Mouse (Mus musculus) heart, embryonic 16.5 days (tissue): ENCODE data around the gene Gpr25. TPM values are rescaled to one million over a fixed set of nuclear protein-coding genes. Genes with fewer than 3 reads are reported as not detected.

ENCODE experiments used
- ATAC-seq: fragments of 200-750 bp; cut with Nextera tagmentation; replicated peaks from 2 replicates; pipeline ENCODE4 v1.8.0; 2017; ENCODE audit warnings: moderate number of reproducible peaks; ENCODE audit not compliant: insufficient read depth, low FRiP score; ENCODE audit errors: extremely low read depth
- H3K27ac ChIP-seq: fragments of 300-500 bp; sonication (generic); 2 replicates; pipeline ENCODE4 v1.5.1; 2014; ENCODE audit warnings: mild to moderate bottlenecking, low read length, control low read depth, moderate library complexity
- H3K27me3 ChIP-seq: fragments of 300-500 bp; sonication (generic); 2 replicates; pipeline ENCODE4 v1.6.1; 2014; ENCODE audit warnings: low read length, mixed read lengths; ENCODE audit not compliant: control insufficient read depth, insufficient read depth
- H3K36me3 ChIP-seq: fragments of 300-500 bp; sonication (generic); 2 replicates; pipeline ENCODE4 v1.6.1; 2014; ENCODE audit not compliant: control insufficient read depth, insufficient read depth
- H3K4me1 ChIP-seq: fragments of 300-500 bp; sonication (generic); 2 replicates; pipeline ENCODE4 v1.6.1; 2014; ENCODE audit warnings: low read length, mixed read lengths; ENCODE audit not compliant: control insufficient read depth, insufficient read depth
- H3K4me2 ChIP-seq: fragments of 300-500 bp; sonication (generic); 2 replicates; pipeline ENCODE4 v1.6.1; 2014; ENCODE audit warnings: low read depth, mild to moderate bottlenecking, control low read depth, low read length
- H3K4me3 ChIP-seq: fragments of 300-500 bp; sonication (generic); 2 replicates; pipeline ENCODE4 v1.5.1; 2014; ENCODE audit warnings: mild to moderate bottlenecking, control low read depth, low read length
- H3K9ac ChIP-seq: fragments of 300-500 bp; sonication (generic); 2 replicates; pipeline ENCODE4 v1.6.1; 2014; ENCODE audit warnings: low read length, control low read depth
- H3K9me3 ChIP-seq: fragments of 300-500 bp; sonication (generic); replicated peaks from 2 replicates; pipeline ENCODE4 v1.6.1; 2016; ENCODE audit warnings: low read length; ENCODE audit not compliant: control insufficient read depth
- WGBS: fragments of 180-500 bp; shearing (Covaris S2); extraction: QIAGEN DNeasy Blood & Tissue Kit; methylation state at CpG from one replicate; pipeline ENCODE4 v1.1.7; 2014; 5-methylcytosine and 5-hydroxymethylcytosine counted together
- polyA plus RNA-seq: library from polyadenylated mRNA; unstranded; fragments of >200 nt; fragmentation: Nextera tagmentation; extraction: Ambion mirVana; gene quantifications from 2 replicates; pipeline ENCODE4 v1.2.1, GENCODE M21; 2015

Gene Gpr25
- 0.34 TPM in 1 of 2 replicates, not detected in the other for polyA plus RNA-seq

DNA sequence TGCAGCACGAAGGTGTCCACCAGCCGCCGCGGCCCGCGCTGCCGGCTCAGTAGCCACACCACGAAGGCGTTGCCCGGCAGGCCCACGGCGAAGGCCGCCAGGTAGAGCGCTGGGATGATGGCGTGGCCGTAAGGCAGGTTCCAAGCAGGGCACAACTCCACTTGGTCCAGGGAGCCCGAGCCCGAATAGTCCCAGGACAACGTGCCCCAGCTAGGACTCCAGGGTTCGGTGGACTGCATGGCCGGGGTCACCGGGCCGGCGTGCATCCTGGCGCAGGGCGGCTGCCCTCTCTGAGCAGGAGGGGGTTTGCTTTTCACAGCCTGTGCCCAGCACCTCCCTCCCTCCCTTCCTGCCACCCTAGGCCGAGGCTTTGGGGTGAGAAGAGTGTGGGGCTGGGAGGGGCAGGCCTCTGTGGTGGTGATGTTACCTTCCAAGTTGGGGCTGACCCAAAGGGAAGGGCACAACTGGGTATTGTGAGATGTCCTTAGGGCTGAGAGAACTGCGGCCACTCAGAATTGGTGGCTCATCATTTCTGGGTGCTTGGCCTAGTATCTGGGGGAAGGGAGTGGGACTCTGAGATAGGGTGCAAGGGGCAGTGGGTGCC, at the start of gene Gpr25:
Gene Gpr25, minus strand, starts transcription at position 239 of the 604 bp plus-strand sequence.
- H3K27ac ChIP-seq = no peak within 1 kb of the TSS; the same call in 1 of the 2 replicates
- peak within 1 kb of the TSS; percentile 67 for H3K4me3 ChIP-seq
- no peak for ATAC-seq
- no peaks in the 10 kb centered on the region for H3K9me3 ChIP-seq
- peaks cover 14% of the 10 kb centered on the region for H3K4me1 ChIP-seq
- 9% methylated on average over 28 of the region's 28 CpGs for WGBS
- H3K36me3 ChIP-seq = no peaks in the 10 kb centered on the region
- peaks cover 54% of the 10 kb centered on the region for H3K27me3 ChIP-seq
- H3K4me2 ChIP-seq = peak within 1 kb of the TSS; percentile 84
- peak within 1 kb of the TSS; percentile 57 for H3K9ac ChIP-seq

DNA sequence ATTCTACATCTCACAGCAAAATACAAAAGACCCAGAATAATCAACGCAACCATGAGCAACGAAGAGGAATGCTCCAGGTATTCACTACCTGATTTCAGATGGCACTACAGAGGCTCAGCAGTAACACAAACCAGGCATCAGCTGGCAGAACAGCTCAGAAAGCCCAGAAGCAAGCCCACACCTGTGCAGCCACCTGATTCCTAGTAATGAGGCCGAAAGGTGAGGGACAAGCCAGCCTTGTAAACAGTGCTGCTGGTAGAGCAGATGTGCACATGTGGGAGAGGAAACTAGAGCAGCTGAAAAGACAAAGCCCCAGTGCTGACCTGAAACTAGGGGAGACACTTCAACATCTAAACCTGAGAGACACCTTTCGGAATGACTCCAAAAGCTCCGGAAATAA, 48.5 kb upstream of the Gpr25 start:
- Histone ChIP-seq H3K4me1 (no peaks in the 10 kb centered on the region), H3K4me2 (no peak overlapping the region), H3K4me3 (no peak overlapping the region), H3K27me3 (no peaks in the 10 kb centered on the region), H3K9me3 (no peaks in the 10 kb centered on the region), H3K9ac (no peak overlapping the region), H3K27ac (no peak overlapping the region), H3K36me3 (no peaks in the 10 kb centered on the region)
- WGBS = 92% methylated on average over 5 of the region's 5 CpGs
- ATAC-seq = no peak

DNA sequence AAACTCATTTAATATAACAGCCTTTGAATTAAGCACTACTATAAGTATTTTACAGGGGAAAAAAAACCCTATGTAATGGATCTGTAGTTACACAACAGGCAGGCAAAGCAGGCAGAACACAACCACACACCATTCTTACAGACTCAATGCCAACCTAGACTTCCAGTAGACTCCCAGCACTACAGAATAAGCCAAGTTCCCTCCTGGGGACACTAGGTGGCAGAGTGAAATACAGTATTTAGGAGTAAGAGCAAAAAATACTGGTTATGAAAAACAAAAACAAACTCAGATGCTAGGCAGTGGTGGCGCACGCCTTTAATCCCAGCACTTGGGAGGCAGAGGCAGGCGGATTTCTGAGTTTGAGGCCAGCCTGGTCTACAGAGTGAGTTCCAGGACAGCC, 45.8 kb upstream of the Gpr25 start:
- Histone ChIP-seq H3K27ac (no peak overlapping the region), H3K9ac (no peak overlapping the region), H3K27me3 (no peaks in the 10 kb centered on the region), H3K4me2 (no peak overlapping the region), H3K9me3 (no peaks in the 10 kb centered on the region), H3K4me3 (no peak overlapping the region), H3K4me1 (no peaks in the 10 kb centered on the region), H3K36me3 (peaks cover 3% of the 10 kb centered on the region; the same call in 1 of the 2 replicates)
- 80% methylated on average over 3 of the region's 3 CpGs for WGBS
- no peak for ATAC-seq

- Histone ChIP-seq H3K27ac (no peak overlapping the region), H3K9me3 (no peaks in the 10 kb centered on the region), H3K36me3 (peaks cover 3% of the 10 kb centered on the region; the same call in 1 of the 2 replicates), H3K9ac (no peak overlapping the region), H3K4me3 (no peak overlapping the region), H3K27me3 (no peaks in the 10 kb centered on the region), H3K4me1 (no peaks in the 10 kb centered on the region), H3K4me2 (no peak overlapping the region)
- ATAC-seq = no peak
Measured at GRCm38 (mm10) chr1:136293961-136294360, 33.3 kb upstream of the Gpr25 start.

DNA sequence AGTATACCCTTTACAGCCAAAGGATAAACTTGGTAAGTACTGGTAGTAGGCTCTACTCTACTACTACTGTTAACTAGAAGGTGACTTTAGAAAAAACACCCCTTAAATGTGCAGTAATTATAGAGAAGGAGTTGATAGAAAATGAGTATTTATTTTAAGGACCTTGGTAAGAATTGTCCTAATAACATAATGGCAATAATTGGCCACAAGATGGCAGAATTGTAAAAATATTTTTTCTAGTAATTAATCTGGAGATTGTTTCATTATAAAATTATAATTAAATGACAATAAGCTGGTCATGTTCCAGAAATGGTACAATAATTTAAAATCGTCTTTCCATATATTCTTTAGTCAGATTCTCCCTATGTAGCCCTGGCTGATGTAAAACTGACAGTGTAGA, 29.1 kb upstream of the Gpr25 start:
- Histone ChIP-seq H3K9me3 (no peaks in the 10 kb centered on the region), H3K4me3 (no peak overlapping the region), H3K36me3 (peaks cover 2% of the 10 kb centered on the region), H3K4me1 (no peaks in the 10 kb centered on the region), H3K9ac (no peak overlapping the region), H3K27ac (no peak overlapping the region), H3K27me3 (no peaks in the 10 kb centered on the region), H3K4me2 (no peak overlapping the region)
- ATAC-seq = no peak
- 59% methylated on average over 1 of the region's 1 CpGs for WGBS

DNA sequence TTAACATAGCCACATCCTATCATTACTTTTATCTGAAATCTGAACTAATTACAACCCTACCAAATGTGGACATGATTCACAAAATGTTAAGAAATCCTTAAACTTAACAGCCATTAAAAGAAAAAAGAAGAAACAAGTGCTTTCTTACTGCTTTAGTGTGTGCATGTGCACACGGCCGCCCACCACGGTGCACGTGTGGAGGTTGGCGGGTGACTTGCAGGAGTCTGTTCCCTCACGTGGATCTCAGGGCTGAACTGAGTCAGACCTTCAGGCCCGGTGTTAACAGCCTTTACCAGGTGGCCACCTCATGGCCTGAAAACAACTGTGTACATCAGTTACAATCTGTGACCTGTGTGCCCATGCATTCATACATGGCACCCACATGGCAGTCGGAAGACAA, 16.7 kb upstream of the Gpr25 start:
- no peaks in the 10 kb centered on the region for H3K4me1 ChIP-seq
- H3K36me3 ChIP-seq = peaks cover 64% of the 10 kb centered on the region
- no peak overlapping the region for H3K27ac ChIP-seq
- no peak overlapping the region for H3K4me2 ChIP-seq
- H3K9me3 ChIP-seq = no peaks in the 10 kb centered on the region
- no peaks in the 10 kb centered on the region for H3K27me3 ChIP-seq
- no peak overlapping the region for H3K9ac ChIP-seq
- ATAC-seq = no peak
- WGBS = 85% methylated on average over 8 of the region's 8 CpGs
- no peak overlapping the region for H3K4me3 ChIP-seq

GRCm38 (mm10) chr1:136268224-136268623, 7.6 kb upstream of the Gpr25 start:
- Histone ChIP-seq H3K4me3 (no peak overlapping the region), H3K36me3 (peaks cover 20% of the 10 kb centered on the region), H3K27me3 (peaks cover under 1% of the 10 kb centered on the region; the same call in 1 of the 2 replicates), H3K27ac (no peak overlapping the region), H3K9ac (no peak overlapping the region), H3K4me2 (no peak overlapping the region), H3K4me1 (no peaks in the 10 kb centered on the region), H3K9me3 (no peaks in the 10 kb centered on the region)
- no peak for ATAC-seq
- 76% methylated on average over 7 of the region's 7 CpGs for WGBS

DNA sequence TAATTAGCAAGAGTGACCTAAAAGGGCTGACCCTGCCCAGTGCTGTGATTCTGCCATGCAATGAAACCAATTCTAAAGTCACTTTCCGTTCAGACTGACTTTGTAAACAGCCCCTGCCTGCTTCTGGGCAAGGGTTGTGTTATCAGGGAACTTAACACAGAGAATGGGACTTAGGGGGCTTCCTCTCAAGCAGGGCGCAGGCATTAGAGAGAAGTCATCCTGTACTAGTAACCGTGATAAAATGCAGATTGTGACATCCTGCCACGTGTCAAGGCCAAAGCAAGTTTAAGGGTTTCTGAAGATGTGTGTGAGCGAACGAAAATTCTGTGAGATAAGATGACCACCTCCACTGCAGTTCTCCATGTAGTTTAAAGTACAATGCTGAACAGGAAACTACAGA, 5.5 kb upstream of the Gpr25 start:
- no peak overlapping the region for H3K9ac ChIP-seq
- H3K9me3 ChIP-seq = no peaks in the 10 kb centered on the region
- no peak overlapping the region for H3K4me2 ChIP-seq
- no peak for ATAC-seq
- H3K4me3 ChIP-seq = no peak overlapping the region
- H3K4me1 ChIP-seq = no peaks in the 10 kb centered on the region
- no peak overlapping the region for H3K27ac ChIP-seq
- H3K36me3 ChIP-seq = peaks cover 4% of the 10 kb centered on the region
- 34% methylated on average over 6 of the region's 6 CpGs for WGBS
- H3K27me3 ChIP-seq = peaks cover 18% of the 10 kb centered on the region

- 87% methylated on average over 5 of the region's 5 CpGs for WGBS
- H3K4me1 ChIP-seq = peaks cover 10% of the 10 kb centered on the region
- no peak overlapping the region for H3K27ac ChIP-seq
- H3K36me3 ChIP-seq = peaks cover 3% of the 10 kb centered on the region; the same call in 1 of the 2 replicates
- H3K9ac ChIP-seq = no peak overlapping the region
- no peaks in the 10 kb centered on the region for H3K9me3 ChIP-seq
- no peak overlapping the region for H3K4me2 ChIP-seq
- ATAC-seq = no peak
- peaks cover 40% of the 10 kb centered on the region for H3K27me3 ChIP-seq
- no peak overlapping the region for H3K4me3 ChIP-seq
Measured at GRCm38 (mm10) chr1:136263355-136263754, 2.7 kb upstream of the Gpr25 start.
